Mouse (Mus musculus): ENCODE results near the gene Cdc14a.

GRCm38 (mm10) chr3:116281663-116282062 is 142.2 kb downstream of the Cdc14a start:
- TF ChIP-seq POLR2A (IDR thresholded peaks at IDR 0.05; ENCODE audit: low read depth, low read length) (no peak), CTCF (IDR thresholded peaks at IDR 0.05; ENCODE audit: extremely low read depth, insufficient read depth, insufficient read length, insufficient replicate concordance) (no peak)
